Mouse (Mus musculus) CD8-positive naive resting alpha-beta T cell, adult 2 months (primary cell): ENCODE measurements around the gene Rbbp4.
"Not testable (repeated sequence)": the region's sequence is repeated elsewhere in the genome, so short reads cannot be mapped to it uniquely, and the experiment has no call there.

Experiments used
- DNase-seq, 2 experiments: peaks; one replicate each; pipeline ENCODE4 v3.0.0; 2022; ENCODE audit warnings: low read depth in 2 of 2, low spot score in 2 of 2

Gene Rbbp4

GRCm38 (mm10) chr4:129335216-129336074 is at the start of gene Rbbp4, which contains the start of gene Zbtb8os:
Gene Rbbp4 (minus strand): TSS chr4:129335370.
Gene Zbtb8os (plus strand): TSS chr4:129335695.
- peak; percentile 91 to 92 for DNase-seq

GRCm38 (mm10) chr4:129384440-129384839 is 49.3 kb upstream of the Rbbp4 start:
- DNase-seq, result no peak

GRCm38 (mm10) chr4:129383586-129383985 is 48.4 kb upstream of the Rbbp4 start:
- no peak for DNase-seq

- no peak for DNase-seq
Observed at GRCm38 (mm10) chr4:129382488-129382887, 47.3 kb upstream of the Rbbp4 start.

- DNase-seq, result no peak
Observed at GRCm38 (mm10) chr4:129382029-129382428, 46.9 kb upstream of the Rbbp4 start.

GRCm38 (mm10) chr4:129381148-129381547 is 46.0 kb upstream of the Rbbp4 start:
- DNase-seq, result no peak

GRCm38 (mm10) chr4:129379805-129380204 is 44.6 kb upstream of the Rbbp4 start:
- no peak for DNase-seq

GRCm38 (mm10) chr4:129377601-129378390 is 42.6 kb upstream of the Rbbp4 start, which contains the start of gene Zbtb8a:
Gene Zbtb8a (minus strand): TSS chr4:129378116.
- peak; percentile 13 to 19 for DNase-seq

- DNase-seq, result peak; percentile 13 to 34
Observed at GRCm38 (mm10) chr4:129376961-129377545, 41.9 kb upstream of the Rbbp4 start.

- no peak for DNase-seq
Observed at GRCm38 (mm10) chr4:129375821-129376220, 40.7 kb upstream of the Rbbp4 start.

- DNase-seq, result no peak
Observed at GRCm38 (mm10) chr4:129375000-129375399, 39.8 kb upstream of the Rbbp4 start.

- DNase-seq, result no peak
Observed at GRCm38 (mm10) chr4:129374219-129374755, 39.1 kb upstream of the Rbbp4 start.

- no peak for DNase-seq
Observed at GRCm38 (mm10) chr4:129373202-129373976, 38.2 kb upstream of the Rbbp4 start.

GRCm38 (mm10) chr4:129371391-129371790 is 36.2 kb upstream of the Rbbp4 start:
- no peak for DNase-seq

GRCm38 (mm10) chr4:129365224-129365623 is 30.1 kb upstream of the Rbbp4 start:
- peak in 1 of 2 experiments; percentile 33 for DNase-seq

- no peak for DNase-seq
Observed at GRCm38 (mm10) chr4:129364379-129364778, 29.2 kb upstream of the Rbbp4 start.

- no peak for DNase-seq
Observed at GRCm38 (mm10) chr4:129363463-129363862, 28.3 kb upstream of the Rbbp4 start.

GRCm38 (mm10) chr4:129362771-129363170 is 27.6 kb upstream of the Rbbp4 start:
- no peak for DNase-seq

- not testable (repeated sequence) for DNase-seq
Observed at GRCm38 (mm10) chr4:129362238-129362637, 27.1 kb upstream of the Rbbp4 start.

GRCm38 (mm10) chr4:129357613-129358163 is 22.5 kb upstream of the Rbbp4 start:
- no peak for DNase-seq
